Mouse (Mus musculus): ENCODE results near the gene Anxa2. TPM values are rescaled to one million over a fixed set of nuclear protein-coding genes. Genes with fewer than 3 reads are reported as not detected.

Gene Anxa2
- polyA plus RNA-seq, 1 experiment, result 650 TPM

DNA sequence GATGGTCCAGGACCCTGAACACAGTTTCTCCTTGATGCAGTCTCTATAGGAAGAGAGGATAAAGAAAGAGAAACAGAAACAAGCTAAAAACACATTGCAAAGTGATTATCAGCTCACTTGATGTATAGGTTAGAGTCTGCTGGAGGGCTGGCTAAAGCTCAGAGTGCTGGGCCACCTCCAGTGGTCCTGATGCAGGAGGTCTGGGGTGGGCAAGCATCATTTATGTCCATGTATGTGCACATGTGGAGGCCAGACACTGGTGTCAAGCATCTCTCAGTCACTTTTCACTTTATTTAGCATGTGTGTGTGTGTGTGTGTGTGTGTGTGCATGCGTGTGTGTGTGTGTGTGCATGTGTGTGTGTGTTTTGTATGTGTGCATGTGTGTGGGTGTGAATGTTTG lies 59.3 kb downstream of the Anxa2 start:
- Histone ChIP-seq H3K27ac (replicated peaks; ENCODE audit: low read depth, low read length) (no peak overlapping the region), H3K4me1 (ENCODE audit: control insufficient read depth, insufficient read depth, insufficient read length, low read length) (no peaks in the 10 kb centered on the region; the same call in 1 of the 2 replicates)

DNA sequence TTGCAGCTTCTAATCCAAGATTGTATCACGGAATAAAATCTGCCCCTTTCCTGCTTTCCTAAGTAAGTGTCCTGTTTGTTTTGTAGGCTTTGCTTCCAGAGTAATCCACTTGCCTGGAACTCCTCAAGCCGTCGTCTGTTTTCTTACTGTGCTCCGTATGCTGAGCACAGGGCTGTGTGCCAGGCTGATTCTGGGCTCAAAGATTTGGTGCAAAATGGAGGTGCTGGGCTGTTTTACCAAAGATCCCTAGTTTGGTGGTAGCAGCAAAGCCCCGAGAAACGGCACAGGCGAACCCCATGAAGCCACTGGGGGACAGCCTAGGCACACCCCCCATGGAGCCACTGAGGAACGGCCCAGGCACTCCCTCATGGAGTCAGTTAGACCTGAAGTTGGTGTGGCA lies 60.8 kb downstream of the Anxa2 start:
- H3K4me3 ChIP-seq (ENCODE audit: insufficient read depth, low read depth, low read length), result no peak overlapping the region
- H3K27ac ChIP-seq (replicated peaks; ENCODE audit: low read depth, low read length), result no peak overlapping the region
- peaks cover 3% of the 10 kb centered on the region; the same call in 1 of the 2 replicates for H3K4me1 ChIP-seq (ENCODE audit: control insufficient read depth, insufficient read depth, insufficient read length, low read length)

More for the DNA sequence above, 59.3 kb downstream of the Anxa2 start:
- no peak overlapping the region for H3K4me3 ChIP-seq (ENCODE audit: insufficient read depth, low read depth, low read length)

GRCm38 (mm10) chr9:69515416-69515815 lies 62.0 kb downstream of the Anxa2 start:
- Histone ChIP-seq H3K4me3 (ENCODE audit: insufficient read depth, low read depth, low read length) (no peak overlapping the region), H3K4me1 (ENCODE audit: control insufficient read depth, insufficient read depth, insufficient read length, low read length) (peaks cover 3% of the 10 kb centered on the region; the same call in 1 of the 2 replicates), H3K27ac (replicated peaks; ENCODE audit: low read depth, low read length) (no peak overlapping the region)

DNA sequence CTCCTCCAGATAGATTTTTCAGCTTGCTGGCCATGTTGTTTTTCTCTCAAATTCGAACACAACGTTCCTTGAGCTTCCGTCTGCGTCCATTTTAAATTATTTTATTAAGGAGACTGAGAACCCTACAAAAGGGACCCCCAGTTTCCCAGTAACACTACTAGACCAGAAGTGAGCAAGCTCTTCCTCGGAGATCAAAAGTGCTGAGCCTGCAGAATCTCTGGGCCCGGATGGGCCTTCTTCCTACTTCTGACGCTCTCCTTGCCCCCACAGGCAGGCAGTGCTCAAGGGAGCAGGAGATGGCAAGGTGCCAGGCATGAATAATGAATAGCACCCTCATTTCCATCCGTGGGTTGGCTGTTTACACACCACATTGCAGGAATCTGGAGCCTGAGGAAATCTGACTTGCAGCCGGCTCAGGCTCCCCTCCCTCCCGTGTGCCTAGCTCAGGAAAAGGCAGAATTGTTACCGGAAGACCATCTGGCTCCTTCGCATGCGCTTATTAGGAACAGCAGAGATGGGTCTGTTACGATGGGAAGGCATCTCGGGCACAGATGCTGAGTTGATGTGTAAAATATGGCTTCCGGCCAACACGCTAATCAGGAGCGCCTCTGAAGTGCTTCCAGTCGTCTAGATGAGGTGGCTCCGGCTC lies 64.1 kb downstream of the Anxa2 start:
- H3K27ac ChIP-seq (replicated peaks; ENCODE audit: low read depth, low read length), result no peak overlapping the region
- no peak overlapping the region for H3K4me3 ChIP-seq (ENCODE audit: insufficient read depth, low read depth, low read length)
- peaks cover 3% of the 10 kb centered on the region; the same call in 1 of the 2 replicates for H3K4me1 ChIP-seq (ENCODE audit: control insufficient read depth, insufficient read depth, insufficient read length, low read length)

Other genes with a start within 250 kb of the Anxa2 start
- 4.2 and 5.0 TPM in 2 replicates for gene Ice2, start 55.7 kb upstream of the Anxa2 start, polyA plus RNA-seq (2012; ENCODE audit: insufficient read depth, insufficient read length, missing spikeins)

Data from brown adipose tissue, adult 24 weeks (tissue).